Mouse (Mus musculus) brown adipose tissue, adult 24 weeks (tissue): Measurements from ENCODE around the gene Rragd. TPM values are rescaled to one million over a fixed set of nuclear protein-coding genes. Genes with fewer than 3 reads are reported as not detected.
"Not testable (repeated sequence)": the region's sequence is repeated elsewhere in the genome, so short reads cannot be mapped to it uniquely, and the experiment has no call there.

Experiments
- H3K27ac ChIP-seq: fragments of 200-500 bp; replicated peaks from 2 replicates; pipeline ENCODE4 v1.5.1; 2012; ENCODE audit warnings: low read depth, mild to moderate bottlenecking, low read length
- H3K4me1 ChIP-seq: fragments of 200-500 bp; 2 replicates; pipeline ENCODE4 v1.6.1; 2012; ENCODE audit warnings: low read length, mixed read lengths; ENCODE audit not compliant: control insufficient read depth, insufficient read depth, insufficient read length
- H3K4me3 ChIP-seq: fragments of 200-500 bp; 2 replicates; pipeline ENCODE4 v1.5.1; 2012; ENCODE audit warnings: low read depth, mild to moderate bottlenecking, low read length, moderate library complexity; ENCODE audit not compliant: insufficient read depth
- polyA plus RNA-seq: library from polyadenylated mRNA; stranded (reverse); fragments of >200 nt; gene quantifications from 2 replicates; pipeline ENCODE4 v1.2.4, GENCODE M21; 2012; ENCODE audit not compliant: missing spikeins, insufficient read depth, insufficient read length

Rragd gene
- polyA plus RNA-seq, 1 experiment: 1.4 TPM

- no peak overlapping the region for H3K27ac ChIP-seq
- H3K4me1 ChIP-seq: no peaks in the 10 kb centered on the region
- H3K4me3 ChIP-seq: no peak overlapping the region
Measured at GRCm38 (mm10) chr4:32981617-32982016, 1.2 kb upstream of the Rragd start.

GRCm38 (mm10) chr4:32982041-32982715 lies 659 bp upstream of the Rragd start:
- Histone ChIP-seq H3K4me3 (no peak overlapping the region), H3K27ac (no peak overlapping the region), H3K4me1 (no peaks in the 10 kb centered on the region)

GRCm38 (mm10) chr4:32983176-32984155 lies 629 bp downstream of the Rragd start:
- Histone ChIP-seq H3K27ac (no peak overlapping the region), H3K4me1 (no peaks in the 10 kb centered on the region), H3K4me3 (peak overlapping the region; percentile 80)

GRCm38 (mm10) chr4:32984242-32984641 lies 1.4 kb downstream of the Rragd start:
- no peak overlapping the region for H3K27ac ChIP-seq
- H3K4me3 ChIP-seq: peak overlapping the region; percentile 80; the same call in 1 of the 2 replicates
- H3K4me1 ChIP-seq: no peaks in the 10 kb centered on the region

- H3K27ac ChIP-seq: no peak overlapping the region
- H3K4me1 ChIP-seq: no peaks in the 10 kb centered on the region
- peak overlapping the region; percentile 80; the same call in 1 of the 2 replicates for H3K4me3 ChIP-seq
Measured at GRCm38 (mm10) chr4:32984801-32985675, 2.2 kb downstream of the Rragd start.

- H3K27ac ChIP-seq: no peak overlapping the region
- H3K4me3 ChIP-seq: no peak overlapping the region
- H3K4me1 ChIP-seq: no peaks in the 10 kb centered on the region
Measured at GRCm38 (mm10) chr4:32985684-32986083, 2.8 kb downstream of the Rragd start.

- Histone ChIP-seq H3K27ac (no peak overlapping the region), H3K4me3 (no peak overlapping the region), H3K4me1 (no peaks in the 10 kb centered on the region)
Measured at GRCm38 (mm10) chr4:32987006-32987405, 4.2 kb downstream of the Rragd start.

- no peak overlapping the region for H3K4me3 ChIP-seq
- no peak overlapping the region for H3K27ac ChIP-seq
- H3K4me1 ChIP-seq: no peaks in the 10 kb centered on the region
Measured at GRCm38 (mm10) chr4:32989346-32989745, 6.5 kb downstream of the Rragd start.

GRCm38 (mm10) chr4:32994168-32994567 lies 11.3 kb downstream of the Rragd start:
- Histone ChIP-seq H3K4me3 (no peak overlapping the region), H3K27ac (no peak overlapping the region), H3K4me1 (no peaks in the 10 kb centered on the region)

GRCm38 (mm10) chr4:32996083-32996482 lies 13.2 kb downstream of the Rragd start:
- no peak overlapping the region for H3K27ac ChIP-seq
- H3K4me3 ChIP-seq: no peak overlapping the region
- H3K4me1 ChIP-seq: no peaks in the 10 kb centered on the region

GRCm38 (mm10) chr4:32997571-32997970 lies 14.7 kb downstream of the Rragd start:
- Histone ChIP-seq H3K4me3 (no peak overlapping the region), H3K27ac (no peak overlapping the region), H3K4me1 (no peaks in the 10 kb centered on the region)

GRCm38 (mm10) chr4:32998996-32999395 lies 16.2 kb downstream of the Rragd start:
- no peaks in the 10 kb centered on the region for H3K4me1 ChIP-seq
- no peak overlapping the region for H3K27ac ChIP-seq
- no peak overlapping the region for H3K4me3 ChIP-seq

GRCm38 (mm10) chr4:33002081-33002480 lies 19.2 kb downstream of the Rragd start:
- Histone ChIP-seq H3K27ac (no peak overlapping the region), H3K4me1 (no peaks in the 10 kb centered on the region), H3K4me3 (no peak overlapping the region)

- not testable (repeated sequence) for H3K4me1 ChIP-seq, H3K27ac ChIP-seq, H3K4me3 ChIP-seq
Measured at GRCm38 (mm10) chr4:33005595-33006470, 23.0 kb downstream of the Rragd start.
